In genomic region chr13:73764256-73764775, GRCm38 (mm10) we compare ENCODE assay signal across 8 mouse cellular contexts. TPM values are rescaled to one million over a fixed set of nuclear protein-coding genes. Genes with fewer than 3 reads are reported as not detected.
DNase-seq lines count a peak whose midpoint lies in the region; ATAC-seq lines count a peak whose summit lies in the region.

No protein-coding gene starts in this region.

- H3K4me3 ChIP-seq in hindbrain, embryonic 14.5 days (replicated peaks; ENCODE audit: low read length) = peak overlapping the region; percentile 46
- peak overlapping the region; percentile 71 for H3K4me3 ChIP-seq in liver, embryonic 11.5 days (ENCODE audit: low read depth, low read length)
- peak overlapping the region; percentile 60 for H3K4me3 ChIP-seq in neural tube, embryonic 15.5 days (replicated peaks)

- DNase-seq in adrenal gland, postnatal 10 days = peak; percentile 49
- DNase-seq in adrenal gland, postnatal 4 days (ENCODE audit: low spot score in 2 of 2) = no peak
- peak; percentile 29 for DNase-seq in embryo, embryonic 11.5 days (ENCODE audit: low read depth, low spot score)
- DNase-seq in hindbrain, embryonic 14.5 days (ENCODE audit: low spot score) = no peak
- DNase-seq in liver, embryonic 11.5 days (ENCODE audit: low spot score) = no peak
- DNase-seq in B cell, adult 2 months = no peak
- DNase-seq in urinary bladder, adult 2 months (ENCODE audit: low spot score) = no peak

- H3K27me3 ChIP-seq in hindbrain, embryonic 14.5 days (ENCODE audit: control insufficient read depth, insufficient read depth, low read length) = no peaks in the 10 kb centered on the region
- H3K27me3 ChIP-seq in liver, embryonic 11.5 days (replicated peaks; ENCODE audit: control insufficient read depth, insufficient read depth, low read length) = no peaks in the 10 kb centered on the region
- H3K27me3 ChIP-seq in neural tube, embryonic 15.5 days (replicated peaks) = no peaks in the 10 kb centered on the region

- peak overlapping the region; percentile 84 for H3K4me2 ChIP-seq in hindbrain, embryonic 14.5 days (replicated peaks)
- peak overlapping the region; percentile 95 for H3K4me2 ChIP-seq in liver, embryonic 11.5 days
- H3K4me2 ChIP-seq in neural tube, embryonic 15.5 days = peak overlapping the region; percentile 96

- peaks cover 19% of the 10 kb centered on the region; the same call in 1 of the 2 replicates for H3K4me1 ChIP-seq in hindbrain, embryonic 14.5 days (replicated peaks; ENCODE audit: control insufficient read depth, insufficient read depth, low read length)
- peaks cover 13% of the 10 kb centered on the region for H3K4me1 ChIP-seq in liver, embryonic 11.5 days (replicated peaks; ENCODE audit: control insufficient read depth, insufficient read depth, low read length)
- H3K4me1 ChIP-seq in neural tube, embryonic 15.5 days = peaks cover 22% of the 10 kb centered on the region

- peak overlapping the region; percentile 66 for H3K9ac ChIP-seq in hindbrain, embryonic 14.5 days
- H3K9ac ChIP-seq in liver, embryonic 11.5 days (ENCODE audit: low read depth, low read length) = peak overlapping the region; percentile 74
- H3K9ac ChIP-seq in neural tube, embryonic 15.5 days (replicated peaks) = peak overlapping the region; percentile 59

- ATAC-seq in hindbrain, embryonic 14.5 days (ENCODE audit: low FRiP score) = peak; percentile 10; the same call in 1 of the 2 replicates
- no peak for ATAC-seq in liver, embryonic 11.5 days (replicated peaks; ENCODE audit: low FRiP score)
- ATAC-seq in neural tube, embryonic 15.5 days (ENCODE audit: low FRiP score) = no peak

- no peak overlapping the region for H3K27ac ChIP-seq in hindbrain, embryonic 14.5 days
- peak overlapping the region; percentile 50 for H3K27ac ChIP-seq in liver, embryonic 11.5 days (ENCODE audit: low read depth, low read length)
- H3K27ac ChIP-seq in neural tube, embryonic 15.5 days (replicated peaks) = no peak overlapping the region

- no peaks in the 10 kb centered on the region for H3K36me3 ChIP-seq in hindbrain, embryonic 14.5 days (replicated peaks; ENCODE audit: control insufficient read depth, insufficient read depth)
- H3K36me3 ChIP-seq in liver, embryonic 11.5 days (ENCODE audit: control insufficient read depth, insufficient read depth, low read length) = no peaks in the 10 kb centered on the region
- no peaks in the 10 kb centered on the region for H3K36me3 ChIP-seq in neural tube, embryonic 15.5 days

- 3% methylated on average over 11 of the region's 11 CpGs for whole genome bisulfite sequencing in hindbrain, embryonic 14.5 days
- 11% methylated on average over 11 of the region's 11 CpGs for WGBS in liver, embryonic 11.5 days
- WGBS in neural tube, embryonic 15.5 days = 3% methylated on average over 11 of the region's 11 CpGs

- no peaks in the 10 kb centered on the region for H3K9me3 ChIP-seq in hindbrain, embryonic 14.5 days (ENCODE audit: control insufficient read depth, low read length)
- H3K9me3 ChIP-seq in liver, embryonic 11.5 days (ENCODE audit: control insufficient read depth, low read length) = no peaks in the 10 kb centered on the region
- no peaks in the 10 kb centered on the region for H3K9me3 ChIP-seq in neural tube, embryonic 15.5 days (replicated peaks)

RNA-seq across cellular contexts. Expression of gene Slc12a7, which starts 31.4 kb away (rescaled TPM):
- total RNA-seq in adrenal gland, postnatal 10 days (2021) = 10 to 100 TPM; 33.1 to 43.1 TPM
- total RNA-seq in adrenal gland, postnatal 4 days (2021) = 10 to 100 TPM; 43.2 to 44.1 TPM
- polyA plus RNA-seq in hindbrain, embryonic 14.5 days (2014; fragmentation: Nextera tagmentation; extraction: Ambion mirVana) = 10.5 and 10.6 TPM in 2 replicates
- polyA plus RNA-seq in liver, embryonic 11.5 days (2014; fragmentation: Nextera tagmentation; extraction: Ambion mirVana) = 20.4 and 21.0 TPM in 2 replicates
- polyA plus RNA-seq in neural tube, embryonic 15.5 days (2015; fragmentation: Nextera tagmentation; extraction: Ambion mirVana) = 7.4 and 10.2 TPM in 2 replicates
- 105 and 110 TPM in 2 replicates for polyA plus RNA-seq in urinary bladder, adult 2 months (2012; rRNA removed)

RNA-seq across cellular contexts. Expression of gene Slc6a19, which starts 59.7 kb away (rescaled TPM):
- total RNA-seq in adrenal gland, postnatal 10 days (2021) = under 1 TPM; 0.79 to 0.84 TPM
- 1 to 10 TPM in 1 of 2 experiments, under 1 TPM in 1; 0.37 to 2.9 TPM for total RNA-seq in adrenal gland, postnatal 4 days (2021)
- 0.25 and 0.46 TPM in 2 replicates for polyA plus RNA-seq in hindbrain, embryonic 14.5 days (2014; fragmentation: Nextera tagmentation; extraction: Ambion mirVana)
- polyA plus RNA-seq in liver, embryonic 11.5 days (2014; fragmentation: Nextera tagmentation; extraction: Ambion mirVana) = 0.47 and 0.84 TPM in 2 replicates
- polyA plus RNA-seq in neural tube, embryonic 15.5 days (2015; fragmentation: Nextera tagmentation; extraction: Ambion mirVana) = 0.36 and 0.40 TPM in 2 replicates
- polyA plus RNA-seq in urinary bladder, adult 2 months (2012; rRNA removed) = 0.07 and 0.12 TPM in 2 replicates

Comparison
In these comparisons a context has a peak if more than half of its experiments do, and no peak if none do; other contexts are left out.
1. DNase-seq: peak in adrenal gland, postnatal 10 days (single experiment) and embryo, embryonic 11.5 days (single experiment); none in adrenal gland, postnatal 4 days (0 of 2), hindbrain, embryonic 14.5 days (single experiment), liver, embryonic 11.5 days (single experiment), B cell, adult 2 months (0 of 2) and urinary bladder, adult 2 months (single experiment).
2. Peak in every context shown above with its lines, with median percentiles within 50 percentile points of each other: H3K4me2 ChIP-seq, H3K4me3 ChIP-seq and H3K9ac ChIP-seq.